Mouse (Mus musculus): ENCODE data around the gene Stx19.

The Stx19 gene

GRCm38 (mm10) chr16:62814491-62814890 lies at the start of gene Stx19:
Gene Stx19 (plus strand): TSS chr16:62814676.
- DNase-seq (ENCODE audit: low spot score in 2 of 2), result peak; percentile 49 to 51

GRCm38 (mm10) chr16:62773462-62773861 lies 41.0 kb upstream of the Stx19 start:
- DNase-seq (ENCODE audit: low spot score in 2 of 2), result no peak

GRCm38 (mm10) chr16:62776034-62776433 lies 38.4 kb upstream of the Stx19 start:
- DNase-seq (ENCODE audit: low spot score in 2 of 2), result no peak

GRCm38 (mm10) chr16:62778282-62778681 lies 36.2 kb upstream of the Stx19 start:
- DNase-seq (ENCODE audit: low spot score in 2 of 2), result no peak

GRCm38 (mm10) chr16:62782229-62782628 lies 32.2 kb upstream of the Stx19 start:
- no peak for DNase-seq (ENCODE audit: low spot score in 2 of 2)

- peak; percentile 88 to 92 for DNase-seq (ENCODE audit: low spot score in 2 of 2)
Measured at GRCm38 (mm10) chr16:62786621-62787331, 27.7 kb upstream of the Stx19 start, which contains the start of gene Nsun3. Gene Nsun3 (minus strand): TSS chr16:62786818.

- DNase-seq (ENCODE audit: low spot score in 2 of 2), result no peak
Measured at GRCm38 (mm10) chr16:62796608-62797007, 17.9 kb upstream of the Stx19 start.

GRCm38 (mm10) chr16:62798808-62799207 lies 15.7 kb upstream of the Stx19 start:
- no peak for DNase-seq (ENCODE audit: low spot score in 2 of 2)

GRCm38 (mm10) chr16:62799426-62799825 lies 15.1 kb upstream of the Stx19 start:
- no peak for DNase-seq (ENCODE audit: low spot score in 2 of 2)

- no peak for DNase-seq (ENCODE audit: low spot score in 2 of 2)
Measured at GRCm38 (mm10) chr16:62799839-62800238, 14.6 kb upstream of the Stx19 start.

GRCm38 (mm10) chr16:62804621-62805020 lies 9.9 kb upstream of the Stx19 start:
- no peak for DNase-seq (ENCODE audit: low spot score in 2 of 2)

- no peak for DNase-seq (ENCODE audit: low spot score in 2 of 2)
Measured at GRCm38 (mm10) chr16:62807249-62807979, 7.1 kb upstream of the Stx19 start.

GRCm38 (mm10) chr16:62810855-62811254 lies 3.6 kb upstream of the Stx19 start:
- DNase-seq (ENCODE audit: low spot score in 2 of 2), result no peak

- DNase-seq (ENCODE audit: low spot score in 2 of 2), result no peak
Measured at GRCm38 (mm10) chr16:62813790-62814189, 686 bp upstream of the Stx19 start.

GRCm38 (mm10) chr16:62822472-62822871 lies 8.0 kb downstream of the Stx19 start:
- no peak for DNase-seq (ENCODE audit: low spot score in 2 of 2)

- DNase-seq (ENCODE audit: low spot score in 2 of 2), result no peak
Measured at GRCm38 (mm10) chr16:62826156-62827001, 11.9 kb downstream of the Stx19 start.

- no peak for DNase-seq (ENCODE audit: low spot score in 2 of 2)
Measured at GRCm38 (mm10) chr16:62832027-62832426, 17.6 kb downstream of the Stx19 start.

GRCm38 (mm10) chr16:62832481-62832880 lies 18.0 kb downstream of the Stx19 start:
- peak in 1 of 2 experiments; percentile 8 for DNase-seq (ENCODE audit: low spot score in 2 of 2)

- no peak for DNase-seq (ENCODE audit: low spot score in 2 of 2)
Measured at GRCm38 (mm10) chr16:62834016-62834735, 19.7 kb downstream of the Stx19 start.

- DNase-seq (ENCODE audit: low spot score in 2 of 2), result no peak
Measured at GRCm38 (mm10) chr16:62845341-62845740, 30.9 kb downstream of the Stx19 start.

- DNase-seq (ENCODE audit: low spot score in 2 of 2), result peak; percentile 86 to 93
Measured at GRCm38 (mm10) chr16:62846498-62847312, 32.2 kb downstream of the Stx19 start, which contains the start of gene Arl13b. Gene Arl13b (minus strand): TSS chr16:62847040.

Measured in urinary bladder, postnatal 36 days (tissue).